ENCODE assay signal across 11 mouse cellular contexts in genomic region chrX:99605084-99605824, GRCm38 (mm10).
DNase-seq lines count a peak whose midpoint lies in the region; ATAC-seq lines count a peak whose summit lies in the region.
"Had no signal": no experiment of that assay in that cellular context is flagged by ENCODE, and none has a peak within 500 bp of the region (broad histone marks: within the 10 kb centered on the region; RNA-seq: fewer than 3 reads in every experiment).

No protein-coding gene starts in this region.

- no peaks in the 10 kb centered on the region for H3K9me3 ChIP-seq in hindbrain, embryonic 13.5 days
- H3K9me3 ChIP-seq in hindbrain, embryonic 12.5 days (replicated peaks), result no peaks in the 10 kb centered on the region
- no peaks in the 10 kb centered on the region for H3K9me3 ChIP-seq in intestine, embryonic 15.5 days
- H3K9me3 ChIP-seq: forebrain, embryonic 13.5 days; heart, embryonic 13.5 days had no signal

- H3K27me3 ChIP-seq in hindbrain, embryonic 13.5 days, result peaks cover 70% of the 10 kb centered on the region
- H3K27me3 ChIP-seq in hindbrain, embryonic 12.5 days, result peaks cover 78% of the 10 kb centered on the region
- peaks cover 11% of the 10 kb centered on the region; the same call in 1 of the 2 replicates for H3K27me3 ChIP-seq in intestine, embryonic 15.5 days (replicated peaks)

- no peak overlapping the region; the same call in 1 of the 2 replicates for H3K27ac ChIP-seq in hindbrain, embryonic 13.5 days
- H3K27ac ChIP-seq in hindbrain, embryonic 12.5 days, result no peak overlapping the region
- no peak overlapping the region for H3K27ac ChIP-seq in intestine, embryonic 15.5 days
- H3K27ac ChIP-seq: forebrain, embryonic 13.5 days; heart, embryonic 13.5 days had no signal

- peaks cover 15% of the 10 kb centered on the region for H3K4me1 ChIP-seq in hindbrain, embryonic 13.5 days (replicated peaks)
- H3K4me1 ChIP-seq in hindbrain, embryonic 12.5 days, result peaks cover 5% of the 10 kb centered on the region
- peaks cover 3% of the 10 kb centered on the region; the same call in 1 of the 2 replicates for H3K4me1 ChIP-seq in intestine, embryonic 15.5 days (replicated peaks)
- H3K4me1 ChIP-seq: heart, embryonic 13.5 days had no signal

- ATAC-seq in hindbrain, embryonic 13.5 days (ENCODE audit: low FRiP score), result peak; percentile 17; the same call in 1 of the 2 replicates
- ATAC-seq in hindbrain, embryonic 12.5 days (ENCODE audit: low FRiP score), result no peak
- peak; percentile 87 for ATAC-seq in intestine, embryonic 15.5 days
- ATAC-seq: forebrain, embryonic 13.5 days had no signal

- no peak overlapping the region for H3K9ac ChIP-seq in hindbrain, embryonic 13.5 days
- no peak overlapping the region for H3K9ac ChIP-seq in hindbrain, embryonic 12.5 days
- no peak overlapping the region for H3K9ac ChIP-seq in intestine, embryonic 15.5 days
- H3K9ac ChIP-seq: forebrain, embryonic 13.5 days; heart, embryonic 13.5 days had no signal

- H3K36me3 ChIP-seq in hindbrain, embryonic 13.5 days, result no peaks in the 10 kb centered on the region
- no peaks in the 10 kb centered on the region for H3K36me3 ChIP-seq in hindbrain, embryonic 12.5 days
- H3K36me3 ChIP-seq in intestine, embryonic 15.5 days, result no peaks in the 10 kb centered on the region
- H3K36me3 ChIP-seq: heart, embryonic 13.5 days had no signal

- whole genome bisulfite sequencing in hindbrain, embryonic 13.5 days, result 41% methylated on average over 10 of the region's 10 CpGs
- 47% methylated on average over 9 of the region's 10 CpGs for WGBS in hindbrain, embryonic 12.5 days
- 49% methylated on average over 10 of the region's 10 CpGs for WGBS in intestine, embryonic 15.5 days
- WGBS in large intestine, adult 2 months, result 40% methylated on average over 10 of the region's 10 CpGs

- H3K4me3 ChIP-seq in hindbrain, embryonic 13.5 days, result no peak overlapping the region
- H3K4me3 ChIP-seq in hindbrain, embryonic 12.5 days, result no peak overlapping the region
- no peak overlapping the region for H3K4me3 ChIP-seq in intestine, embryonic 15.5 days (replicated peaks)
- H3K4me3 ChIP-seq: forebrain, embryonic 13.5 days; heart, embryonic 13.5 days had no signal

- H3K4me2 ChIP-seq in hindbrain, embryonic 13.5 days, result no peak overlapping the region
- H3K4me2 ChIP-seq in hindbrain, embryonic 12.5 days (replicated peaks), result no peak overlapping the region
- no peak overlapping the region for H3K4me2 ChIP-seq in intestine, embryonic 15.5 days (replicated peaks)
- H3K4me2 ChIP-seq: forebrain, embryonic 13.5 days; heart, embryonic 13.5 days had no signal

- peak; percentile 3 for DNase-seq in Muller cell, postnatal 12 days (ENCODE audit: inconsistent ontology term)
- DNase-seq in large intestine, adult 2 months (ENCODE audit: low read depth, low spot score), result peak; percentile 7
- no peak for DNase-seq in cerebellum, postnatal 14 days
- DNase-seq in gastrocnemius, adult 8-10 months (ENCODE audit: low spot score in 2 of 2), result no peak
- no peak for DNase-seq in right cerebral cortex, postnatal 10 days (ENCODE audit: low spot score in 2 of 2)
- DNase-seq: cerebellum, adult 9-10 months had no signal

Comparison
In these comparisons a context has a peak if more than half of its experiments do, and no peak if none do; other contexts are left out.
1. DNase-seq: peak in Muller cell, postnatal 12 days (single experiment) and large intestine, adult 2 months (single experiment); none in cerebellum, postnatal 14 days (0 of 2), gastrocnemius, adult 8-10 months (0 of 2) and right cerebral cortex, postnatal 10 days (0 of 2).